Mouse (Mus musculus) thymus, adult 2 months (tissue): Measurements from ENCODE around the gene Rpusd2. TPM values are rescaled to one million over a fixed set of nuclear protein-coding genes. Genes with fewer than 3 reads are reported as not detected.

Experiments used
- DNase-seq: peaks from one replicate; pipeline ENCODE4 v3.0.0; 2021
- H3K27ac ChIP-seq: fragments of 200-500 bp; 2 replicates; pipeline ENCODE4 v1.5.1; 2012; ENCODE audit warnings: low read length, control low read depth; ENCODE audit not compliant: control insufficient read depth, insufficient read depth
- H3K27me3 ChIP-seq: fragments of 200-500 bp; 2 replicates; pipeline ENCODE4 v1.6.1; 2012; ENCODE audit warnings: mild to moderate bottlenecking, low read length, moderate library complexity, mixed read lengths; ENCODE audit not compliant: control insufficient read depth, insufficient read depth
- H3K36me3 ChIP-seq: fragments of 200-500 bp; 2 replicates; pipeline ENCODE4 v1.6.1; 2012; ENCODE audit warnings: mild to moderate bottlenecking, low read length, moderate library complexity; ENCODE audit not compliant: control insufficient read depth, insufficient read depth
- H3K4me1 ChIP-seq: fragments of 200-500 bp; replicated peaks from 2 replicates; pipeline ENCODE4 v1.6.1; 2012; ENCODE audit warnings: low read length; ENCODE audit not compliant: control insufficient read depth, insufficient read depth
- H3K4me3 ChIP-seq: fragments of 200-500 bp; 2 replicates; pipeline ENCODE4 v1.5.1; 2012; ENCODE audit warnings: mild to moderate bottlenecking, low read length, control low read depth, moderate library complexity; ENCODE audit not compliant: control insufficient read depth, insufficient read depth
- CTCF ChIP-seq: fragments of 200-500 bp; IDR thresholded peaks from 2 replicates; pipeline ENCODE4 v1.5.1; 2012; ENCODE audit warnings: mild to moderate bottlenecking, control low read depth, low read length, moderate library complexity, borderline replicate concordance; ENCODE audit not compliant: control insufficient read depth, poor library complexity, insufficient read depth; ENCODE audit errors: extremely low read depth
- POLR2A ChIP-seq: fragments of 200-500 bp; IDR thresholded peaks from 2 replicates; pipeline ENCODE4 v1.6.1; 2012; ENCODE audit warnings: mild to moderate bottlenecking, low read length, control low read depth, moderate library complexity; ENCODE audit not compliant: control insufficient read depth, poor library complexity, insufficient read depth; ENCODE audit errors: extremely low read depth
- WGBS: fragments of 180-500 bp; shearing (Covaris S2); methylation state at CpG from one replicate; pipeline ENCODE4 v1.1.7; 2018; 5-methylcytosine and 5-hydroxymethylcytosine counted together
- polyA plus RNA-seq: library from polyadenylated mRNA; depleted of rRNA; stranded (reverse); fragments of >200 nt; gene quantifications from 2 replicates; pipeline ENCODE4 v1.2.3, GENCODE M21; 2012

The Rpusd2 gene
- polyA plus RNA-seq, 1 experiment: 7.8 TPM

DNA sequence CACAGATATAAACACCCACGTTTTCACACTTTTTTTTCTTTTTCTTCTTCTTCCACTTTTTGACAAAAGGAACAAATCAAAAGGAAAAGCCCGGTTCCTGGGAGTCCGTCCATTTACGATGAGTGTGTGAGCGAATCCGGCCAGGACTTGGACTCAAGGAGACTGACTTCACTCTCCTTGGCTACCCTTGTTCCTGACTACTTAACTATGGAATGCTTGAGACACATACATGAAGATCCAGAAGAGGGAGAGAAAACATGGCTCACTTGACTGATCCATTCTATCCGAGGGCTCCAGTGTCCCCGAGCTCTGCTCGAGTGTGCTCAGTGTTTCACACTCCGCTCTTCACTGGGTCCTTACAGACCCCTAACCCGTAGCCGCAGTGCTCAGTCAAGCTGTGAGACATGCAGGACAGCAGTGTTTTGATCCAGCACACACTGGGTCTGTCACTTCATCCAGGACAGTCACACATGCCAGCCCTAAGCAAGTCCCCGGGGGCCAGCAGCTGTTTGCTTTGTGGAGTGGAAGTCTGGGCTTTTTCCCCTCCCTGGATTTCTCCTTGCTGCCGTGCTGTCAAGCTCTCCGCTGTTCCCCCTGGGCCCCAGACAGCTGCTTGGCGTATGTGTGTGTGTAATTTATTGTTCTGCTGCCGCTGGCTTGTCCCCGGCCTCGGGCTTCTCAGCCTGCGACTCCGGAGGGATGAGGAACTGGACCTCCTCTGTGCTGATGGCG lies 16.0 kb upstream of the Rpusd2 start:
- no peaks in the 10 kb centered on the region for H3K27me3 ChIP-seq
- DNase-seq: no peak
- no peak overlapping the region for H3K27ac ChIP-seq
- WGBS: 92% methylated on average over 22 of the region's 22 CpGs
- TF ChIP-seq POLR2A (no peak), CTCF (no peak)
- H3K4me1 ChIP-seq: peaks cover 9% of the 10 kb centered on the region
- no peak overlapping the region for H3K4me3 ChIP-seq
- H3K36me3 ChIP-seq: peaks cover 34% of the 10 kb centered on the region

DNA sequence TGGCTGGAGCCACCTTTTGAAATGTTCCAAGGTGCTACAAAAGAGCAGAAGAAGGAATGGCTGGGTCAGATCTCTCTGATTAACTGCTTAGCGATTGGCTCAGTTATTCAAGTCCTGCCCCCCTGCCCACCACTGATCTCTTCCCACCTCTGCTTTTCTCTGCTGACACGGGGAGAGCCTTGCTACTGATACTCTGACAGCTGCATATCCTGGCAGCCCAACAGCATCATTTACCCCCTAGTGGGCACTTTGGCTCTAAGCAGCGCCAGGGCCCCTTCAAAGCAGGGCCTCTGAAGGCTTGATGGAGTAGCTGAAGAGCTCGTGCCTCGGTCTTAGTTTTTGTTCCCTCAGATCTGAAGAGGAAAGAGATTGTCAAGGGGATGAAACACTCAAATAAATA lies 15.5 kb upstream of the Rpusd2 start:
- TF ChIP-seq POLR2A: no peak
- TF ChIP-seq CTCF: no peak
- H3K4me1 ChIP-seq: peaks cover 9% of the 10 kb centered on the region
- 85% methylated on average over 5 of the region's 5 CpGs for WGBS
- no peaks in the 10 kb centered on the region for H3K27me3 ChIP-seq
- DNase-seq: no peak
- no peak overlapping the region for H3K27ac ChIP-seq
- H3K36me3 ChIP-seq: peaks cover 34% of the 10 kb centered on the region
- H3K4me3 ChIP-seq: no peak overlapping the region

DNA sequence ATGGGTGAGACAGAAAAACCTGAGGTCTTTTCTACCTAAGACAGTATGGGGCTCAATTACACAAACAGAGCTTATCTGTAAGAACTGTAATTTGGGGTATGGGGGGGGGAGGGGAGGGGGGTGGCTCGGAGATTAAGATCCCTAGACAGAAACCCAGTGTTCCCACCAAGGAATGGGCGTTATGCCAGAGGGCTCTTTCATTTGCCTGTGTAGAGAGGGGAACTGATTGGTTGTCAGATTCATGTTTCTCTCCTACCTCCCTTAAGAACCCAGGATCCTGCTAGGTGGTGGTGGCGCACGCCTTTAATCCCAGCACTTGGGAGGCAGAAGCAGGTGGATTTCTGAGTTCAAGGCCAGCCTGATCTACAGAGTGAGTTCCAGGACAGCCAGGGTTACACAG lies 15.1 kb upstream of the Rpusd2 start:
- no peak for TF ChIP-seq POLR2A
- no peak for TF ChIP-seq CTCF
- Histone ChIP-seq H3K36me3 (peaks cover 34% of the 10 kb centered on the region), H3K27me3 (no peaks in the 10 kb centered on the region), H3K4me3 (no peak overlapping the region), H3K4me1 (peaks cover 9% of the 10 kb centered on the region), H3K27ac (no peak overlapping the region)
- DNase-seq: no peak
- WGBS: 92% methylated on average over 4 of the region's 4 CpGs

DNA sequence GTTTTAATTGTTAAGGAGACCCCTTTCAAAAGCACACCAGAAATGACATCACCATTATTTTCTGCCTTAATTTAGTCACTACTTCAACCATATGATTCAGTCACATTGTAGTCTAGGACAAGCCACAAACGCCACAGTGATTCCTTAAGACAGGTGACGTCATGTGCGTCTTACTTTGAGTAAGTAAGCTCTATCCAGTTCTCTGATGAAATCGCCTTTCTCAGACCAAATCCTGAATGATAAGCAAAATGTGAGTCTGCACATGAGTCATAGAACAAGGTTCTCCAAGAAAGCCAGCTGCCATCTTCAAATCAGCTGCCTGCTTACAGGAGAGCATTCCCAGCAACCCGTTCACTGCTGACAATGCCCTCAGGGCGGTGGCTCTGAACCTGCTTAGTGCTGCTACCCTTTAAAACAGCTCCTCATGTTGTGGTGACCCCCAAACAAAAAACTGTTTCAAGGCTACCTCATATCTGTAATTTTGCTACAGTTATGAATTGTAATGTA lies 11.4 kb upstream of the Rpusd2 start:
- Histone ChIP-seq H3K4me3 (no peak overlapping the region), H3K27ac (no peak overlapping the region), H3K4me1 (no peaks in the 10 kb centered on the region), H3K36me3 (peaks cover 26% of the 10 kb centered on the region), H3K27me3 (no peaks in the 10 kb centered on the region)
- DNase-seq: no peak
- WGBS: 97% methylated on average over 6 of the region's 6 CpGs
- no peak for TF ChIP-seq CTCF
- TF ChIP-seq POLR2A: no peak

DNA sequence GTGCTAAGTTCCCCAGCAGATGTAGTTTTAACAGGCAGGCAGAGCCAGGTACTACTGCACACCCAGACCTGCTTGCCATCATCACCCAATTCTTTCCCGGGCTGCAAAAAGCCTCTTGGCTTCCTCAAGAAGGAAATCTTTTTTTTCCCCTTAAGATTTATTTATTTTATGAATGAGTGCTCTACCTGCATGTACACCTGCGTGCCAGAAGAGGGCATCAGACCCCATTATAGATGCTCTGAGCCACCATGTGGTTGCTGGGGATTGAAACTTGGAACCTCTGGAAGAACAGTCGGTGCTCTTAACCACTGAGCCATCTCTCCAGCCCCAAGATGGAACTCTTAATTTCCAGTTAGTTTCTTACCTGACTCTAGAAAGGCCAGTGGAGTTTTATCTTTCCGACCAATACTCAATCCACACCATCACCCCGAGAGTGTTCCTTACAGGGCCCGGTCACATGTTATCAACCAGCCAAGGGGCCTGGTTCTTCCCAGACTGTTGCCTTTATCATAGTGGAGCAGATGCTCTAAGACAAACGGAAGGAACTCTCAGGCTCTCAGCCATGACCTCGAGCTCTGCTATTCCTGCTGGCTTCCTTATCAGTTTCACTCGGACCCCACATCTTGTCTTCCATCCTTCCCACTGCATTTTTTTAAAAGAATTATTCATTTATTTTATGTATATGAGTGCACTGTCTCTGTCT lies 9.9 kb upstream of the Rpusd2 start:
- 84% methylated on average over 9 of the region's 9 CpGs for WGBS
- no peak overlapping the region for H3K4me3 ChIP-seq
- H3K36me3 ChIP-seq: peaks cover 16% of the 10 kb centered on the region
- no peak overlapping the region for H3K27ac ChIP-seq
- H3K27me3 ChIP-seq: no peaks in the 10 kb centered on the region
- TF ChIP-seq CTCF (no peak), POLR2A (no peak)
- H3K4me1 ChIP-seq: peaks cover 10% of the 10 kb centered on the region
- no peak for DNase-seq

DNA sequence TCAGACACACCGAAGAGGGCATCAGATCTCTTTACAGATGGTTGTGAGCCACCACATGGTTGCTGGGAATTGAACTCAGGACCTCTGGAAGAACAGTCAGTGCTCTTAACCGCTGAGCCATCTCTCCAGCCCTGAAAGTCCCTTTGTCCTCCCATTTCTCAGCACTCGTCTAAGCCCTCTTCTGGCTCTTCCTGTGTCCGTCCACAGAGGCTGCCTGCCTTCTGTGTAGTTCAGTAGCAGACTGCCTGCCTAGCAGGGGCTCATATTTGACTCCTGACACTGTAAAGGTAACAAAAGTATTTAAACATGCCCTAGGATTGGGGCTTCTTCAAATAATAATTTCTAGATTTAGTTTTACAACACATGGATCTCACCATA lies 9.4 kb upstream of the Rpusd2 start:
- no peak for DNase-seq
- Histone ChIP-seq H3K27me3 (no peaks in the 10 kb centered on the region), H3K36me3 (peaks cover 16% of the 10 kb centered on the region), H3K4me1 (peaks cover 10% of the 10 kb centered on the region), H3K4me3 (no peak overlapping the region), H3K27ac (no peak overlapping the region)
- TF ChIP-seq POLR2A (no peak), CTCF (no peak)
- WGBS: 96% methylated on average over 4 of the region's 4 CpGs
